Mouse (Mus musculus): ENCODE measurements around the gene Serpina3c.

GRCm38 (mm10) chr12:104114921-104115579, 38.6 kb downstream of the Serpina3c start:
- no peak for TF ChIP-seq HCFC1 (IDR thresholded peaks at IDR 0.05; ENCODE audit: borderline replicate concordance, insufficient read depth, low read length)
- TF ChIP-seq CHD2 (IDR thresholded peaks at IDR 0.05; ENCODE audit: low read depth, low read length): no peak
- TF ChIP-seq ZNF384 (IDR thresholded peaks at IDR 0.05; ENCODE audit: low read depth, low read length): no peak
